Mouse (Mus musculus) adrenal gland, adult 8-10 months (tissue): ENCODE data around the gene 1810010D01Rik. TPM values are rescaled to one million over a fixed set of nuclear protein-coding genes. Genes with fewer than 3 reads are reported as not detected.

ENCODE experiments used
- DNase-seq: peaks from one replicate; pipeline ENCODE4 v3.0.0; 2022
- total RNA-seq, 4 experiments: library from RNA; stranded (reverse); gene quantifications; 2 replicates each; pipeline ENCODE4 v1.2.4; 2022

The 1810010D01Rik gene
- 1 to 10 TPM in 1 of 4 experiments, under 1 TPM in 1, not detected in 2; 0.84 to 1.9 TPM for total RNA-seq

DNA sequence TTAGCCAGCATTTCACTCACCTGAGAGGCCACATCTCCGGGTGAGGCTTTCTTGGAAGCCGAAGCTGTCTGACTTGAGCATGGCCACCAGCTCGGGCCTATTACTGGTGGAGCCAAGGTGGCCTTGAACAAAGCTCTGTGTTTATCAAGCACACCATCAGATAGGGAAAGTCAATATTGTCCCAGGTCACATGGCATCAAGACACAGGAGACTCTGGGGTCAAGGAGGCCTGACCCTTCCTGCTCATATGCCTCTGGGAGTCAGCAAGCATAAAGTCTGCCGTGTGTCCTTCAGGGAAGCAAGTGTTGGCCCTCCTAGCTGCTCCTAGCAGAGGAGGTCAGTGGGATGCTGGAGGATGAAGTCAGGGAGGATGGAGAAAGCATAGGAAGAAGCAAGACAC, at the start of gene 1810010D01Rik:
TSS of gene 1810010D01Rik (minus strand) at position 114 of the 400 bp plus-strand sequence.
- no peak for DNase-seq

DNA sequence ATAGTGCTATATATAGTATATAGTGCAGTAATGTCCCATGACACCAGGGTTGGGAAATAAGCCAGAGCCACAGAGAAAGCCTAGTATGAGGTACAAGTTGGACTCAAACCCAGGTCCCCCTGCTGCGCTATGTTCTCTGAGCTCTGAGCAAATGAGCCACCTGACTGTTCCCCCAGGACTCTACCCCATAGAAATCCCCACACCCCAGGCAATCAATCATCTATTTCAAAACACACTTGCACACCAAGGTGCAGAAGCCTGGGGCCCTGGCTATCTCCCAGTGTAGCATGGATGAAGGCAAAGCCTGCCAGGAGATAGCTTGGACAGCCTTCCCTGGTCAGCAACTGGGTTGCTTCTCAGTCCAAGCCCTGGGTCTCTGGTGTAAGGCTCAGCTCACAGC, 48.2 kb upstream of the 1810010D01Rik start:
- no peak for DNase-seq

GRCm38 (mm10) chr7:145253986-145254630, 46.2 kb upstream of the 1810010D01Rik start:
- DNase-seq, result no peak

DNA sequence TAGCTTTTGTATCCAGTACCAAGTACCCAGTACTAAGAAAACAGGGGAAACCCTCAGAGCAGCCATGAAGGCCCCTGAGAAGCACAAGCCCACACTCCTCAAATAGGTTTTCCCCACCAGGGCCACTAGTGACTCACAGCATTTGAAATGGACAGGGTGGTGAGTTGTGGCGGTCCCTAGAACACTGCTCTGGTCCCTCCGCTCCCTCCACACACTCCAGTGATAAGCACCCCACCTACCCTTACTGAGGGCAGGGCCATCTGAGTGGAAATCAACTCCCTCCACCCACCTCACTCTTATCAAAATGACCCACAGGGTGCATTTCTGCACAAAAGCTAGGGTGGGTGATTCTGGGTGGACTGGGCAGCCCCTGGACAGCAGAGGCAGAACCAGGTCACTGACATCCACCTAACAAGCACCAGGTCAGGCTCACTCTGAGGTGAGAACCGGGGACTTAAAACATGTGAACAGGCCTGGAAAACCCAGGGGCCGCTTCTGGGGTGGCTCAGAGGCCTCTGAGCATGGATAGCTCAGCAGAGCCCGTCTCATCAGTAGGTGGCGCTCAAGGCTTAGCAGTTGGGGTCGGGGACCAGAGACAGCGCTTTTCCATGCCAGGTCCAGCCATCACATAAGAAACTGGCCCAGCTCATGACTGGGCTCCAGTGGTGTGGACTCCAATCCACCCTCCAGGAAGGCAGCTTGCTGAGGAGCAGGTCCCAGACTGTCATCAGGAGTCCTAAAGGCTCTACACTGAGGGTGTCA, 45.0 kb upstream of the 1810010D01Rik start:
- DNase-seq, result peak; percentile 49

DNA sequence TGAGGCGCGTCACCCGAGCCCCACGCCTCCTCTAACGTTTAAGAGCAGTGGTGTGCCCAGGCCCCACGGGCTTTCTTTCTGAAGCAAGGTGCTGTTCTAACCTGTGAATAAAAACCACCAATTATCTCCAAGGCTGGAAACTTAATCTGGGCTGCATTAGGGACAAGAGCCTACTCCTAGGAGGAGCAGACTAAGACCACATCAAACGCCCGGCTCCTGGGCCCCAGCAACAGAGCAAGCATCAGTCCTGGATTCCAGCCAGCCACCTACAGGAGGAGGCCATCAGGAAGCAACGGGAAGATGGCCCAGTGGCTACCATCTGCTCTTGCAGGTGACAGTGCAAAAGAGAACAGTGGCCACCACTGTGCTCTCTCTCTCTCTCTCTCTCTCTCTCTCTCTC, 42.3 kb upstream of the 1810010D01Rik start:
- DNase-seq, result no peak

DNA sequence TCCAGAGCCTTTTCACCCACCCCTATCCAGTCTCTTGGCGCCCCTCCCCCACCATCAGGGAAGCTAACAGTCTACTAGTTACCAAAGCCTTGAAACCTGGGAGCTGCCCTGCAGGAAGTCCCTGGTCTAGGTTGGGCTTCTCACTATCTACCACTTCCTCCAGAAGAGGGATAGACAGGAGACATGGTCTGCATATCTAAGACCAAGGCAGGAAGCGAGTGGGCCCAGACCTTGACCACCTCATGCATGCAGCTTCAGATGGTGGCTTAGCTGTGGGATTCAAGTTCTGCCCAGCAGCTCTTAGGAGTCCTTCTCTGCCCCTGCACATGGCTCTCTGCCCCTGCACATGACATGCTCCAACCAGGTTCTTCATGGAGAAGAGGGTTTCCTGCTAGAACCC, 41.0 kb upstream of the 1810010D01Rik start:
- DNase-seq, result no peak

DNA sequence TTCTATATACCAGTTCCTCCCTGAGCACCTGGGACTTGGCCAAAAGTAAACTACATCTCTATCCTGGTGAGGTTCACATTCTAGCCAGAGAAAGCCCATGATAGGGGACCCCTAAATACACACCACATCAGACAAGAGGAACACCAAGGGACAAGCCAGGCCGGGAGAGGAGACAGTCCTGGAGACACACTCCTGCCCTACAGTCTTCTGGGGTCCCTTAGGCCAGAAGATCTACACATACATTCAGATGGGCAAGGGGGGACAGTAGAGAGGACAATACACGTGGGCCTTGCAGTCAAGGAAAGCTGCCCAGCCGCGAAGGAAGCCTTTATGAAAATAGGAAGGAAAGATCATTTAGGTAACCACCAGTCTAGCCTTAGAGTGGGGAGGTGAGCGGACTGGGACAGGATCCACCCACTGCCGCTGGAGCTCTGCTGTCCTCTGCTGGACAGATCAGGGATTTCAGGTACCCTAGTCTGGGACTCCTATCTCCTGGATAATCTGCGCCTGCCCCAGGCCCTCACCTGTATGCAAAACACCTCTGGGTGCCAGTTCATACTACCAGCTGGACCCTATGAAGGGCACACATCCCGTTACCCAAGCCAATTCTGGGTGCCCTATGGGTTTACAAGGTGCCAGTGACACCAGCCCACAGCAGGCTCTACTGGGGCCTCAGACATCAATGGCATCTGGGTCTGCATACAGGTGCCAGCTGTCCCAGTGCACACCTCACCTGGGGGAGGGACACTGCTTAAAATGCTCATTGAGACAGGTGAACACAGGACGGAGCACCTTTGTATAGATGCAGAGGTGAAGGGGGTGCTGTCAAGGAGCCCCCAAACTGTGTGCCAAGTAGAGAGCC, 35.2 kb upstream of the 1810010D01Rik start:
- peak; percentile 47 for DNase-seq

GRCm38 (mm10) chr7:145242028-145242427, 34.1 kb upstream of the 1810010D01Rik start:
- DNase-seq, result no peak

DNA sequence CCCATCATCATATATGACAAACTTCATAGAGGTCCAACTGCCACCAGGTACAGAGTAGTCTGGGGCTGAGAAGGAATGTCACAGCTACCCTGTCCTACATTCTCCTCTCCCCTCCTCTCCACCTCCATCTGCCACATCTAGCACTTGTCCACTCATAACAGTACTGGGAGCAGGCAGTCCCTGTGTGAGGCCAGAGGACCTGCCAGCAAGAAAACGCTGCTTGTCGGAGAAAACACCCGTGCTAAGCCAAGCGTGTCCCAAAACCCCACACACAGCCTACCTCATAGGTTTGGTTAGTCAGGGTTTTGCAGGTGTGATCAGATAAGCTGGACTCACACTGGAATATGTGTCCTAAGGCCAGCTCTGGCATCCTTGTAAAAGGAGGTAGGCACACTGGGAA, 33.0 kb upstream of the 1810010D01Rik start:
- no peak for DNase-seq

DNA sequence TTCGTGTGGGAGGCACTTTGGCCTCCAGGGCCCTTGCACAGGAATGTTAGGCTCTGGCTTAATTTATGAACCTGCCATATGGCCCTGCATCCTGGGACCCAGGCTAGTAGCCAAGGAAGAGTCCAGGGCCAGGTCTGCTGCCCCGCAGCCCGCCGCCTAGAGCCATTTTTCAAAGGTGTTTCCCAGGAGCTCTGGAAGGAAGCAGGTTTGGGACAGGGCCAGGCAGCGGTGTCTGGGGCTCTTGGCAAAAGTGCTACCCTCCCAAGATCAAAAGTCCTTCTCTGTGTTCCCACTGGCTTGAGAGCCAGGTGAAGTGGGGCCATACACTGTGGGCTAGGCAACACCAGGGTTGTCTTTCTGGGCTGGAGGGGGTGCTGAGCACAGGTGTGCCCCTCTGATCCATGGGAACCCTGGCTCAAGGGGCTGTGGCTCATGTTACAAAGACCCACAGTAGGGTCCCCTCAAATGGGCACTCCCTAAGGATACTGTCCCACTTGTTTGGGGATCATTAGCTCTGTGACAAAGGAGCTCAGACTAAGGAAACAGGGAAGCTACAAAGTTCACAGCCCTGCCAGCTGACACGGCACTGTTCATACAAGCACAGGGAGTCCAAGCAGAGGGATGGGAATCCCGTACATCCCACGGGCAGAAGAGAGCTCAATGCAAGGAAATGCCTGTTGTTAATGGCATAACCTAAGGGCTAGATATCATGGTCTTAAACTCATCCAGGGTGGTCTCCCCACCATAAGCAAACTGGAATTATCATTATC, 32.0 kb upstream of the 1810010D01Rik start:
- no peak for DNase-seq

- DNase-seq, result no peak
Measured at GRCm38 (mm10) chr7:145239145-145239544, 31.2 kb upstream of the 1810010D01Rik start.

- no peak for DNase-seq
Measured at GRCm38 (mm10) chr7:145234841-145235790, 27.2 kb upstream of the 1810010D01Rik start.

DNA sequence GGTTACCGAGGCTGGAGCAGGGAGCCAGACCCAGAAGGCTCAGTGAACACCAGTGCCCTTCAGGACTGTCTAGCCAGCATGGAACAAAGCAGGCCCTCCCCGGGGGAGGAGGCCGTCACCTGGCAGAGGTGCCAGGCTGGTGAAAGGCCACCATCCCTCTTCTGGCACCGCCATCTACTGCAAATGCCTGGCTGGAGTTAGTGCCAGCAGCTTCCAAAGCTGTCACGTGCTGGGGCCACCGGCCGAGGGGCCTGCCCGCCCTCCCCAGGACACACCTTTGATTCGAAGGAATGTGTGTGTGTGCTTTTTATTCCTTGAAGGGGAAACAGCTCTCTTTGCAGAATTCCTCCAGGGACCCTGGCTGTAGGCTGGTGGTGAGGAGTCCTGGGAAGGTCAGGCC, 23.7 kb upstream of the 1810010D01Rik start:
- DNase-seq, result no peak

DNA sequence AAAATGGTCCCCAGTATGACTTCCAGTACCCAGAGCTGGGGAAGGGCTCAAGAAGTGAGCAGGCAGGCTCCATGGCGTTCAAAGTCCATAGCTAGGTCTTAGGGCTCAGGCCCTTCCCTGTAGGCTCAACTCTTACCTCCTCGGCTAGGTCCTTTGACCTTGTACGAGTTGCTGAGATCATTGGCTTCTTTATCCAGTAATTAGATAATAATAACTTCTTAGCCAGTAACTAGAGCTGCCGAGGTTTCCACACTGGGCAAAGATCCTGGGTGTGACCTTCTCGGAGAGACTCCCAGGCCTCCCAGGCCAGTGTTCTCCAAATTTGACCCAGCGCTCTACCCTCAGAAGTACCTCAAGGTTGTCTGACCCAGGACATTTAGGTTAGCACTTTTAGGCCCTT, 18.7 kb upstream of the 1810010D01Rik start:
- DNase-seq, result no peak

DNA sequence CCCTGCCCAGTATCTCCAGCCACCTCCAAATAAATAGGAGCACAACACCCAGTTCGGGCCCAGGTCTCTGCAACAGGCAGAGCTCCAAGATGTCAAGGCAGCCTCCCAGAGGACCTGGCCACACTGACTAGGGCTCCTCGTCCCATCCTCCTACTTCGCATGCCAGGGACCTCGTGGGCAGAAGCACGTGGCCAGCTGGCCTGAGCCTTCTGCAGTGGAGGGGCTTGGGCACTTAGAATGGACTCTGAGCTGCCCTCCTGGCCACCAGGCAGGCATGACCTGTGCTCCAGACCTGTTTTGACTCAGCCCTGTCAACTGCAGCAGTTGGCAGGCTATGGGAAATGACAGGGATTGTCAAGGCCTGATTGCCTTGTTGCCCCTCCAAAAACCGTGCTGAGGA, 17.7 kb upstream of the 1810010D01Rik start:
- DNase-seq, result no peak

DNA sequence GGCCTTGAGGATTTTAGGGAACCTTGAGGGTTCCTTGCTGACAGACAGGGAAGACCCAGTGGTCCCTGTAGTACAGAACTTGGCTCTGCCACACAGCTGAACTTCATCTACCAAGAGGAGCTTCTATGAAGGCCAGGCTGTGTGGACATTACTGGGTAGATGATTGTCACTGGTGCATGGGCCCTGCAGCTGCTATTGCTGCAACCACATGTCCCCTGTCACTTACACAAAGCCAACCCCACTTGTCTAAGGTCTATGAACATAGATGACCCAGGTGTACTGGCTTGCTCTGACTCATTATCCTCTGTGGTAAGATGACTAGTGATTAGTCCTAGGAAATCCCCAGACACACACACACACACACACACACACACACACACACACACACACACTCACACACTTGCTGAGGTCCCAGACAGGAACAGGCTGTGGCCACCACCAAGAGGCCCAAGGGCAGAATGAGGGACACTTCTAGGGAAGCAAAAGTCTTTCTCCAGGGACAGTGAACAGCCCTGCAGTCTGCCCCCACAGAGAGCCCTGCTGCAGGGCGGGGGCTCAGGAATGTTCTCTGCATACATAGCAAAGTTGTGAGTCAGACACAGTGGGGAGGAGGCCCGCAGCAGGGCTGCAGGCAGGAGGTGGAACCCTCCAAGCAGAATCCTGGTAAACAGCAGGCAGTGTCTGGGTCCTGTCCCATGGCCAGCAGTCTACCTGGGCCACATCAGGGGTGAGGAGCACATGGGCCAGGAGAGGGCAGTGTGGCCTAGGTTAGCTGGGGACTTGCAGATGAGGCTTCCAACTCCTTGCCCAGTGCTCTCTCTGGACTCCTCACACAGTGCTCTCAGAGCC, 14.1 kb upstream of the 1810010D01Rik start:
- DNase-seq, result peak; percentile 58

GRCm38 (mm10) chr7:145221346-145221745, 13.4 kb upstream of the 1810010D01Rik start:
- no peak for DNase-seq

DNA sequence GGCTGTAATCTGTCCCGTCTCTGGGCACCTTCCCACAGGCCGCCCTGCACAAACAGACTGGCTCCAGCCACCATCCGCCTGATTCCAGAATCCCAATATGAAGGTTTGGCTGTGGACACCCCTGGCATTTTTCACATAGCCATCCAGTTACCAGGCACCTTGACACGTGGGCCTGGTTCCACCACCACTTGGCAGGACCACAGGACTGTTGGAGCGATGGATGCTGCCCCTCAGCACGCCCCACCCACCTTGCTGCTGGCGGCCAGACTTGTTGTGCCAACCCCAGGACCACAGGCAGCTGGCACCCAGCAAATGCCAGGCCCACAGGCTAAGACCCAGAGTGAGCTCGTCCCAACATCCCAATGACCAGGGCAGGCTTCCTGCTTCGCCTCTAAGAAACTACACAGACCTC, 11.5 kb upstream of the 1810010D01Rik start:
- DNase-seq, result no peak

GRCm38 (mm10) chr7:145216591-145216990, 8.7 kb upstream of the 1810010D01Rik start:
- no peak for DNase-seq

DNA sequence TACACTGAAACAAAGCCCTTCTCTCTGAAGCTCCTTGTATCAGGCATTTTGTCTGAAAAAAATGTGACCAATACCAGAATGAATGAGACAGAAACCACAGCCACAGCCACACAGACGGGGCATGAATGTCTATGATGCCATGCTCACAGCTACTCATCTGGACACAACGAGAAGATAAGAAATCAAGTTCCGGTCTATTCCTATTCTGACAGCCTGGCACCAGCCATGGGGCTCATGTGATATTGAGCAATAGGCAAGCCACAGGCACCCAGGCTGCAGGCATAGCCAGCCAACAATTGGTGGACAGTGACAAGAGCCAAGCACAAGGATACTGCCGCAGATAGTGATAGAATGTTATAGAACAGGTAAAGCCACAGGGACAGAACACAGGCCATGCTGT, 7.6 kb upstream of the 1810010D01Rik start:
- DNase-seq, result no peak
